8 mouse cellular contexts compared by ENCODE assay signal in genomic region chr11:90356036-90356435, GRCm38 (mm10). TPM values are rescaled to one million over a fixed set of nuclear protein-coding genes. Genes with fewer than 3 reads are reported as not detected.
DNase-seq lines count a peak whose midpoint lies in the region; ATAC-seq and TF ChIP-seq lines count a peak whose summit lies in the region.

No protein-coding gene starts in this region.

- no peak overlapping the region for H3K9ac ChIP-seq in forebrain, embryonic 12.5 days
- no peak overlapping the region for H3K9ac ChIP-seq in limb, embryonic 11.5 days (ENCODE audit: low read length)
- H3K9ac ChIP-seq in hindbrain, embryonic 13.5 days, result no peak overlapping the region

- no peak for DNase-seq in forebrain, embryonic 10.5 days (ENCODE audit: extremely low spot score, low spot score)
- no peak for DNase-seq in limb, embryonic 11.5 days (ENCODE audit: low spot score)
- no peak for DNase-seq in limb, embryonic 10.5 days (ENCODE audit: low spot score)
- peak; percentile 40 for DNase-seq in retina, embryonic 14.5 days (ENCODE audit: low spot score)
- no peak for DNase-seq in urinary bladder, adult 18-20 months (ENCODE audit: low spot score in 2 of 2)
- DNase-seq in thymus, adult 2 months, result no peak

- peaks cover 23% of the 10 kb centered on the region for H3K4me1 ChIP-seq in forebrain, embryonic 10.5 days
- H3K4me1 ChIP-seq in forebrain, embryonic 12.5 days, result peaks cover 12% of the 10 kb centered on the region
- H3K4me1 ChIP-seq in limb, embryonic 11.5 days (ENCODE audit: control insufficient read depth, insufficient read depth, low read length), result peaks cover 10% of the 10 kb centered on the region
- peaks cover 22% of the 10 kb centered on the region for H3K4me1 ChIP-seq in limb, embryonic 10.5 days
- peaks cover 22% of the 10 kb centered on the region for H3K4me1 ChIP-seq in hindbrain, embryonic 13.5 days (replicated peaks)
- no peaks in the 10 kb centered on the region for H3K4me1 ChIP-seq in thymus, adult 2 months (replicated peaks; ENCODE audit: control insufficient read depth, insufficient read depth, low read length)

- TF ChIP-seq POLR2A in thymus, adult 2 months (IDR thresholded peaks at IDR 0.05; ENCODE audit: control insufficient read depth, extremely low read depth, insufficient read depth, low read length, poor library complexity), result no peak

- WGBS in forebrain, embryonic 10.5 days, result 28% methylated on average over 3 of the region's 3 CpGs
- 20% methylated on average over 3 of the region's 3 CpGs for WGBS in forebrain, embryonic 12.5 days
- 17% methylated on average over 3 of the region's 3 CpGs for WGBS in limb, embryonic 11.5 days
- 34% methylated on average over 3 of the region's 3 CpGs for WGBS in limb, embryonic 10.5 days
- WGBS in hindbrain, embryonic 13.5 days, result 16% methylated on average over 3 of the region's 3 CpGs
- WGBS in thymus, adult 2 months, result 25% methylated on average over 3 of the region's 3 CpGs

- H3K4me3 ChIP-seq in forebrain, embryonic 10.5 days, result no peak overlapping the region
- no peak overlapping the region for H3K4me3 ChIP-seq in forebrain, embryonic 12.5 days (replicated peaks)
- no peak overlapping the region for H3K4me3 ChIP-seq in limb, embryonic 11.5 days (ENCODE audit: low read depth, low read length)
- no peak overlapping the region for H3K4me3 ChIP-seq in limb, embryonic 10.5 days
- no peak overlapping the region for H3K4me3 ChIP-seq in hindbrain, embryonic 13.5 days
- H3K4me3 ChIP-seq in thymus, adult 2 months (ENCODE audit: control insufficient read depth, insufficient read depth, low read length), result no peak overlapping the region

- no peak overlapping the region for H3K4me2 ChIP-seq in forebrain, embryonic 12.5 days
- H3K4me2 ChIP-seq in limb, embryonic 11.5 days (ENCODE audit: low read depth, severe bottlenecking), result no peak overlapping the region
- peak overlapping the region; percentile 18; the same call in 1 of the 2 replicates for H3K4me2 ChIP-seq in hindbrain, embryonic 13.5 days

- no peaks in the 10 kb centered on the region for H3K36me3 ChIP-seq in forebrain, embryonic 10.5 days (replicated peaks)
- no peaks in the 10 kb centered on the region for H3K36me3 ChIP-seq in forebrain, embryonic 12.5 days (replicated peaks)
- H3K36me3 ChIP-seq in limb, embryonic 11.5 days (ENCODE audit: control insufficient read depth, insufficient read depth, low read length), result no peaks in the 10 kb centered on the region
- no peaks in the 10 kb centered on the region for H3K36me3 ChIP-seq in limb, embryonic 10.5 days
- no peaks in the 10 kb centered on the region for H3K36me3 ChIP-seq in hindbrain, embryonic 13.5 days
- no peaks in the 10 kb centered on the region for H3K36me3 ChIP-seq in thymus, adult 2 months (ENCODE audit: control insufficient read depth, insufficient read depth, low read length)

- no peak for ATAC-seq in forebrain, embryonic 12.5 days (ENCODE audit: low FRiP score)
- ATAC-seq in limb, embryonic 11.5 days (ENCODE audit: insufficient number of reproducible peaks, low FRiP score, low TSS enrichment, low read depth), result 0 out of 2 replicates have a peak, but pooled peaks have one; percentile 39
- ATAC-seq in hindbrain, embryonic 13.5 days (ENCODE audit: low FRiP score), result no peak

- peaks cover 4% of the 10 kb centered on the region; the same call in 1 of the 2 replicates for H3K9me3 ChIP-seq in forebrain, embryonic 10.5 days
- no peaks in the 10 kb centered on the region for H3K9me3 ChIP-seq in forebrain, embryonic 12.5 days
- no peaks in the 10 kb centered on the region for H3K9me3 ChIP-seq in limb, embryonic 11.5 days (ENCODE audit: control insufficient read depth, low read length)
- H3K9me3 ChIP-seq in limb, embryonic 10.5 days (replicated peaks), result no peaks in the 10 kb centered on the region
- no peaks in the 10 kb centered on the region for H3K9me3 ChIP-seq in hindbrain, embryonic 13.5 days

- no peak for TF ChIP-seq CTCF in thymus, adult 2 months (IDR thresholded peaks at IDR 0.05; ENCODE audit: borderline replicate concordance, control insufficient read depth, extremely low read depth, insufficient read depth, low read length, poor library complexity)

- peaks cover 7% of the 10 kb centered on the region for H3K27me3 ChIP-seq in forebrain, embryonic 10.5 days (ENCODE audit: poor library complexity, severe bottlenecking)
- H3K27me3 ChIP-seq in forebrain, embryonic 12.5 days, result no peaks in the 10 kb centered on the region; the same call in 1 of the 2 replicates
- no peaks in the 10 kb centered on the region for H3K27me3 ChIP-seq in limb, embryonic 11.5 days (ENCODE audit: control insufficient read depth, insufficient read depth, low read length)
- H3K27me3 ChIP-seq in limb, embryonic 10.5 days (ENCODE audit: low read depth, poor library complexity, severe bottlenecking), result no peaks in the 10 kb centered on the region
- H3K27me3 ChIP-seq in hindbrain, embryonic 13.5 days, result 0 out of 2 replicates have a peak, but pooled peaks cover 2% of the 10 kb centered on the region
- H3K27me3 ChIP-seq in thymus, adult 2 months (ENCODE audit: control insufficient read depth, insufficient read depth, low read length), result no peaks in the 10 kb centered on the region

- peak overlapping the region; percentile 27; the same call in 1 of the 2 replicates for H3K27ac ChIP-seq in forebrain, embryonic 10.5 days
- no peak overlapping the region for H3K27ac ChIP-seq in forebrain, embryonic 12.5 days
- no peak overlapping the region for H3K27ac ChIP-seq in limb, embryonic 11.5 days (replicated peaks; ENCODE audit: low read depth, low read length)
- no peak overlapping the region for H3K27ac ChIP-seq in limb, embryonic 10.5 days
- H3K27ac ChIP-seq in hindbrain, embryonic 13.5 days, result no peak overlapping the region
- no peak overlapping the region for H3K27ac ChIP-seq in thymus, adult 2 months (ENCODE audit: control insufficient read depth, insufficient read depth, low read length)

RNA-seq across cellular contexts. Expression of gene Hlf, which starts 34.7 kb away (rescaled TPM):
- 0.73 and 1.3 TPM in 2 replicates for polyA plus RNA-seq in forebrain, embryonic 10.5 days (2016; fragmentation: Nextera tagmentation; extraction: Ambion mirVana)
- polyA plus RNA-seq in forebrain, embryonic 12.5 days (2016; fragmentation: Nextera tagmentation; extraction: Ambion mirVana), result 2.2 and 3.3 TPM in 2 replicates
- 0.26 and 0.31 TPM in 2 replicates for polyA plus RNA-seq in limb, embryonic 11.5 days (2014; fragmentation: Nextera tagmentation; extraction: Ambion mirVana)
- polyA plus RNA-seq in limb, embryonic 10.5 days (2016; fragmentation: Nextera tagmentation; extraction: Ambion mirVana), result 0.21 and 0.29 TPM in 2 replicates
- polyA plus RNA-seq in hindbrain, embryonic 13.5 days (2015; fragmentation: Nextera tagmentation; extraction: Ambion mirVana), result 3.3 and 4.6 TPM in 2 replicates
- 0.91 and 1.1 TPM in 2 replicates for polyA plus RNA-seq in thymus, adult 2 months (2012; rRNA removed)
